Mouse (Mus musculus) left cerebral cortex, adult 8-10 months (tissue): Measurements from ENCODE around the gene Pecam1. TPM values are rescaled to one million over a fixed set of nuclear protein-coding genes. Genes with fewer than 3 reads are reported as not detected.
"Not testable (repeated sequence)": the region's sequence is repeated elsewhere in the genome, so short reads cannot be mapped to it uniquely, and the experiment has no call there.

Source experiments
- DNase-seq, 2 experiments: peaks; one replicate each; pipeline ENCODE4 v3.0.0; 2022; ENCODE audit warnings: low spot score in 2 of 2
- total RNA-seq, 4 experiments: library from RNA; stranded (reverse); gene quantifications; 2 replicates each; pipeline ENCODE4 v1.2.4; 2022

The Pecam1 gene
- total RNA-seq = 10 to 100 TPM; 17.3 to 20.2 (median 17.7) TPM

DNA sequence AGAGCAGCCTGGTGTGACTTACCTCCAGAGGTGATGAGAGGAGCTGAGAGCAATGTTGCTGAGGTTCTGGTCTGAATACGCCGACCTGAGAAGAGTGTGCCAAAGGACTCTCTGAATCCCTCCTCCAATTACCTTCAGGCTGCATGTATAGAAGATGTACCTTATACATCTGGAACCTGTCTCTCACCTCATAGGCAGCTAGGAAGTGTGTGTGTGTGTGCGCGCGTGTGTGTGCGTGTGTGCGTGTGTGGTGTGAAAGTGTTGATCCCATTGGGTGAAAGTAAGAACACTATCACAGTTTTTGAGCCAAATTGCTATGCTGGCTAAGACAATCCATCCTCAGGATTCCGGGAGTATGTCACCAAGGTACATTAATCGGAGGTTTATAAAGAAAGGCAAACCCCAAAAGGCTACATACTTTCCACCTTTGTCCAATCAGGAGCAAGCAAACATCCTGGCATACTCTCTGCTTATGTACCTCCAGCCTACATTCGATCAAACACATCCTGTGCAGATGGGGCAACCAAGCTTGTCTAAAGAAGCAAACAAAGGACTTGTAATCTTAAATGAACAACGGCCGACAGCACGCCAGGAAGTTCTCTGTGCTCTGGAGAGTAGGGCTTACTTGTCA, at the start of gene Pecam1:
TSS of gene Pecam1 (minus strand) at position 508 of the 631 bp plus-strand sequence.
- DNase-seq = no peak

DNA sequence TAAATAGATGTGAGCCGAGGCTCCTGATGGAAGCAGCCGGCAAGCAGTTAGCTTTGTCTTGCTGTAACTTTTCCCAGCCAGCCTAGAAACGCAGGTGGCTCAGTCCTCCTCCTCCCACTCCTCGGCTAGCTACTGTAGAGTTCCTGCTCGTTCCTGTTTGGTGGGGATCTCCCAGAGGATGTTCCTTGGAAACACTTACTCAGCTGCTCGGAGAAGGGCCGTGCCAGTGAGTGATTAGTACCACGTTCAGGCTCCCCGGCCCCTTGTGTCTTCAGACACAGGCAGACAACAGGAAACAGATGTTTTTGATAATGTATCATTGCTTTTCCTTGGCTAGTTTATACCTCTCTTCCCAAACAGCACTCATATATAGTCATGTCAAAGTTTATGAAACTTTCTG, 45.3 kb upstream of the Pecam1 start:
- no peak for DNase-seq

DNA sequence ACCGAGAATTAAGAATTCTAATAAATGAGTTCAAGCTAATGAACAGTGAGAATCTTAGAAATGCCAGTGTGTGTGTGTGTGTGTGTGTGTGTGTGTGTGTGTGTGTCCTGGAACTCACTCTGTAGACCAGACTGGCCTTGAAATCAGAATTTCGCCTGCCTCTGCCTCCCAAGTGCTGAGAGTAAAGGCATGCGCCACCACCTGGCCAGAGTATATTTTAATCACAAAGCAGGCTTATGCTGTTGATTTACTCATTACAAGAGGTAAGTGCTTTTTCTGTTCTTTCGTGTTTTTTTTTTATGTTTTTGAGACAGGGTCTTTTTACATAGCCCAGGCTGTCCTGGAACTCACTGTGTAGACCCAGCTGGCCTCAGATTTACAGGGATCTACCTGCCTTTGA, 43.4 kb upstream of the Pecam1 start:
- DNase-seq = no peak

DNA sequence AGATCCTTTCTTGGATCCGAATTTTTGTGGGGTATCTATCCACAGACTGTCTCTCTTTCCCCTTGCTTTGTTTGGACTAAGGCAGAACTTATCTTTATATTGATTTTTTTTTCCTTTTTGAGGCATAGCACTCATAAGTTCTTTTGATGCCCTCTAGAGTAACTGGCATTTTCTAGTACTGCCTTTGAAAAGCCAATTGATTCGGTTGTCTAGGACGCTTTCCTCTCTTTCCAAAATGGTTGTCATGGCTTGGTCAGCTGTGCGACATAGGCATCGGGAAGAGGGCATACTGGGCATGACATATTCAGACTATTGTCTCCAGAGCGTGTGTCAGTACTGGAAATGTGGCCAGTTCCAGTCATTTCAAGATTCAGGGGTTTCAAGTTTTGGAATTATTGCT, 39.2 kb upstream of the Pecam1 start:
- no peak for DNase-seq

DNA sequence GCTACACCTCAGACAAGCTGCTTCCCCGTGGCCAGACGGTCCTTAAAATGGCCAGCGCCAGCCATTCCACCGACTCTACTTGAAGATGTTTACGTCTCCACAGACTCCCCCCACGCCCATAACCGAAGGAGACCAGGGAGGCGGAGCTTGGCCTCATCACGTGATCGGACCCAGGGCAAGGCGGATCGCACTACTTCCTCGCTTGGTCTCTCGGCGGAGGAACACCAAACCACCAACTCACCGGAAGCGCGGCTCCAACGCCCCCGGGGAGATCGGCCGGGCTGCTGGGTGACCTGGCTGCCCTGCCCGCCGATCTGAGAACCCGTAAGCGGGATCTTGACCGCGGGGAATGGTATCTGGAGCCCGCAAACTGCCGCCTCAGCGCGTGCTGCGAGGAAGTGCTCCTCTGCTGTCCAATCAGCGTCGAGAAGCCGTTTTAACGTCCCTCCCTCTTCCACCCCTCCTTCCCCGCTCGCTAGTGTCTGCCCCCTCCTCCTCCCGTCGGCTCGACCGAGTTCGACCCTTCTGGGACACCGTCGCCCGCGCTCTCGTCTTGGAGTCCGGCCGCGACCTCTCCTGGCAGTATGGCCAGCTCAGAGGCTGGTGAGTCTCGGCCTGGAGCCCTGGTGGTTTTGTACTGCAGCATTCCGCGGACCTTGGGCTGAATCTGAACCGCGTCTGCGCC, 38.5 kb upstream of the Pecam1 start, which contains the start of the genes Ddx5 and Cep95:
TSS of gene Ddx5 (minus strand) at position 411 of the 685 bp plus-strand sequence.
TSS of gene Cep95 (plus strand) at position 478 of the 685 bp plus-strand sequence.
- peak in 1 of 2 experiments; percentile 98 for DNase-seq

DNA sequence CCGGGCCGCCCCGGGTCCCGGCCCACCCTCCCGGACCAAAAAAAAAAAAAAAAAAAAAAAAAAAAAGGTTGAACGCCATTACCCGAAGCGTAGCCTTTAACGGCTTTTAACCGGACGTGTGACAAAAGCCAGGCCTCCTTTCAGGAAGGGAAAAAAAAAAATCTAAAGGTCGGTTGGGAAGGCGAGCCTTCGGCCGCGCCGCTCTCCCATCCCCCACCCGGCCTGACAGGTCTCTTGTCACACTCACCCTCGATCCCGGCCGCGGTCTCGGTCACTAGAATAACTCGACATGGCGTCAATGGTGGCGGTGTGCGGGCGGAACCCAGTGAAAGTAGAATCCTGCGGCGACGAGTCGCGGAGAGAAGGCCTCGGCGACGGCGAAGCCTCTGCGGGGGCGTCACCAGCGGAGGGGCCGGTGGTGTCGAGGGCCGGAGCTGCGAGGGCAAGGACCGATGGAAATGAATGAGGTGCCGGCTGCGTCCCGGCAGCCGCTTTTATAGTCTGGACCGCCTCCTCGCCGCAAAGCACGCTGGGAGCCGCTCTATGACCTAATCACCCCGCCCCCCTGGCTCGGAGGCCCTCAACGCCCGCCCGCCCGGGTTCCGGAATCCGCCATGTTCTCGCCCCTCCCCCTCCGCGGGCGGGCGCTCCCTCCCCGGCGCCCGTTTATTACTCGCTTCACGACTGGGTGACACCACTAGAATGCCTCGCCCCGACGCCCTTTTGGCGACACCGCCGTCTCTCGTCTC, 37.8 kb upstream of the Pecam1 start:
- DNase-seq = peak; percentile 95 to 99

DNA sequence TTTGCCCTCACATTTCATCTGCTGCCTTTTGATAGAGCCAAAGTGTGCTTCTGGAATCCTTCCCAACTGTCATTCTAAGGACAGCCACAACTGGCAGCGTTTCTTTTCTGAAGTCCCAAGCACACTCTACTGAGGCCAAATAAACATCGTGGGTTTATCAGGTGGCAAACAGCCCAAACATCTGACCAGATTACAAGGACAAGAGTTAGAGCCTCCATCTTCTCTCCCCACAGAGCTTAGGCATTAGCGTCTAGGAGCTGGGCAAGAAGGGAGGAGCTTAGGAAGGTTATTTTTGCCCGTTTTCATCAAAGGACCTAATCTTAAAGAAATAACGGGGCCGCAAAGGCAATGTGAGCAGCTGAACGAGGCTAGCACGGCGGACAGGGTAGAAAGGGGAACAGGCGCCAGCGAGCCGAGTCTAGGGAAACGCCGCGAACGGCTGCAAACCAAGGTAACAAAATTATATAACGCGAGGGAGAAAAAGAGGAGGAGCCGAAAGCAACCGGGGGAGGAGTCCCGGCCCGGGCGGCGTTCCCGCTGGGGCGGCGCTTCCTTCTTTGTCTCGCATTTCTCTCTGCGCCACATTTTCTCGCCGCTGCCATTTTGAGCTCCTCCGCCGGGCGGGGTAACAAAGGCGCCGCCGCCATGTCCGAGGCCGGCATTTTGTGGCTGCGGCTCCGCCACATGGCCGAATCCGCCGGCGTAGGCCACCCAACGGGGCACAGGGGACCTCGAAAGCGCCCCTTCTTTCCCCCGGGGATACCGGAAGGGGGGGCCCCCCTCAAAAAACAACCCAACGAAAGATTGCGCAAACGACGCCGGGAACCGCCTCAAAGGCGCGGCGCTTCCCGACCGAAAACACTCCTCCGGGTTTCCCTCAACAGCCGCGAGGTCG, 37.0 kb upstream of the Pecam1 start:
- DNase-seq = peak; percentile 75 to 84

DNA sequence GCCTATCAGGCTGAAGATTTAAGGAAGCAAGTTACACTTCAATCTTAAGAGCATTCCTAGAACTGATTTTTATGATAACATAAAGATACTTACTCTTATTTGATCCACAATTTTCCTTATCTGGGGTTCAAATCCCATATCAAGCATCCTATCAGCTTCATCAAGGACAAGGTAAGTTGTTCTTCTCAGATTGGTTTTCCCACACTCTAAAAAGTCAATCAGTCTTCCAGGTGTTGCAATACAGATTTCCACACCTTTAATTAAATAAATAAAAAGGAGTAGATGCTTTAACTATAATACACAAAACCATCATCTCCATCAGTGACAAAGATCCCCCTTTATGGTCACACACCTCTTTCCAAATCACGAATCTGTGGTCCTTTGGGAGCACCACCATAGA, 34.6 kb upstream of the Pecam1 start:
- DNase-seq = no peak

DNA sequence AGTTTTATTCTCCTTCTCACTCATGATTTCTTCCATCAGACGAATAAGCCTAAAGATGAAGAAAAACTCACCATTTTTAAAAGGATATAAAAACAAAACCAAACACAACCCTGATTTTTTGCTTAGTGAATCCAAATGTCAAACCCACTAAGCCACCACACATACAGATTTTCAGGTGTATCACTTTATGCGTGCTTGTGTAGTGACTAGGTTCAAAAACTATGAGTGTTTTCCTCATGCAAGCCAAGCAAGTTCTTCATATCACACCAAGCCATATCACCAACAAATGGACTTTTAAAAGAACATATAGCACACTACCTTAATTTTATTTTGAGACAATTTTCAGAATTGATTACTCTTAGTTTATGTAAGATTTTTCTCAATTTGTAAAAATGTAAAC, 34.0 kb upstream of the Pecam1 start:
- no peak for DNase-seq

DNA sequence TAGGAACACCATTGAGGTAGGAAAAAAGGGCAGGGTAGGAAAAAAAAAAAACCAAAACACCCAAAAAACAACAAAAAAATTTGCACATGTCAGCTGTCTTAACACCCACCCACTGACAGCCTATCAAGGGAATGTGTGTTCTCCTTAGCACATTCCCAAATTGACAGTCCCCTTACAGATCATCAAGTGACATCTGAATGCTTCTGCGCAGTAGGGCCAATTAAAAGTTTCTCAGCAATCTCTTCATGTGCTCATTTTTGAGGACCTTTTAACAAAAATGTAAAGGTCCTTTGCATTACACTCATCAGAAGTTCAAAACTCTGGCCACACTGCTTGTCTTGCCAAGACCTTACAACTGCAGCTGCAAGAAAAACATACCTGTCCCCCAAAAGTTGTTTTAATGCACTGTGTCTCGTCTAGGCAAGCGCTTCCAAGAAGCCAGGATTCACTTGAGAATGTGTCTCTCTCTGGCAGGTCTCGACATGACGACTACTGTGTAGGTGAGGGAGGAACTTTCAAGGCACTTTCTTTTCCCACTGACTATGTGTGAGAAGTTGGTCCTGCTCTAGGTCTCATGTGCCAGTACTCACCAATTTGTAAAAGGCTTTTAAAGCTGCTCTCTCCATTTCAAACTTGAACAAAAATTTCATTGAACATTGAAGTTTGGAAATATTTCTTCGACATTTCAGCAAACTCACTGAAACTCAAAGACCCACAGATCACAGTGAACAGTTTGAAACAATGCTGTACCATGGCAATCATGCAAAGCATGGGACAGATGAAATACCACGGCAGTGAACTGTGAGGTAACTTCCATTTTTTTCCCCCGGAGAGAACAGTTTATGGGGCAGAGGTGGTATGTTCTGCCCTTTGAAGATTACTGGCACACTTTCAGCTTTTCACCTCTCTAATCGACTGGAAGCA, 32.7 kb upstream of the Pecam1 start:
- no peak for DNase-seq

DNA sequence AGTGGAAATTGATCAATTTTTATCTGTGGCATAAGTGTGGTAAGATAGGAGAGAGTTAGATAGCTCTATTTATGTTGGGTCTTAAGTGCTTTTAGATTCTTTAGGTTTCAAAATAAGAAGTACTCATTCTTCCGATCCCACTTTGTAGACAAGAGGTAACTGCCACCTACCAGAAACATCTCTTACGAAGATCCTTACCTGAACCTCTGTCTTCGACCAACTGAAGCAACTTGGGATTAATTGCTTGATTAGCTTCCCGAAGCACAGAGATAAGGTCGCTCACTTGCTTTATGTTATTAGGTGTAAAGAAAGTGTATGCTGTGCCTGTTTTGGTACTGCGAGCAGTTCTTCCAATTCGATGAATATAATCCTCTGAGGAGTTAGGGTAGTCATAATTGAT, 31.8 kb upstream of the Pecam1 start:
- DNase-seq = not testable (repeated sequence)

DNA sequence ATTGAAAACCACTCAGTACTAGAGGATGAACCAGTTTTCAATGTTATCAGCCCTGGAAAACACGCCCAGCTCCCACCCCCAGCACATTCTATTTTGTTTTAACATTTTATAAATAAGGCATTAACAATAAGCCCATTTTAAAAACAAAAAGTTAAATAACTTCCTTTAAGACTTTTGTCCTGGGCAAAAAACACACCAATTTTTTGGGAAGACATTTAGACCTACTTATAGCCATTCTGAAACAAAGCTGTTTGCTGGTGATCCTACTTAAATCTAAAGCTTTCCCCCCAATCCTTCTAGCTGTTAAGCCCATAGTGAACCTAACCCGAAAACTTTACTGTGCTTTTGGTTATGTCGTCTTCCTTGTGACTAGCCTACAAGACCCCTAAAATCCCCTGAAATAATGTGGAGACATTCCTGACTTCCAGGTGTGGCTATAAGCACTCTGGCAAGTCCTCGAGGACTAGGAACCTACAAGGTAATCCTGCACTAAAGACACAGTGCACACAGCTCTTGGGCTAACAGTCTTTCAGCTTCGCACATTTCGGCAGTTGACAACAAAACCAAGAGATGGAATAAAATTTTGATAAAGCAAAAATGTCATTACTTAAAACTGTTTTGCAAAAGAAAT, 30.3 kb upstream of the Pecam1 start:
- no peak for DNase-seq

DNA sequence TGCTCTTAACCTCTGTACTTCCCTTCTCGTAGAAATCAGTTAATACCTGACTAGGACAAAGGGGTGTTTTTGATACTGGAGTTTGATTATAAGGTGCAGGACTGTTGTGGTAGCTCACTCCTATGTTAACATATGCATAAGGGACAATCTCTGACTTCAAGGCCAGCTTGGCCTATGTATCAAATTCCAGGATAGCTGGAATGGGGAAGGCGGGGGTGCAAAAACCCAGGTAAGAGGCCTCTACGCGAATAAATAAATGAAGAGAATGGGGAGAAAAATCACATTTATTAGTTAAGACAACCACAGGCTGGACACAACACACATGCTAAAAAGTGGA, 29.6 kb upstream of the Pecam1 start:
- DNase-seq = no peak

DNA sequence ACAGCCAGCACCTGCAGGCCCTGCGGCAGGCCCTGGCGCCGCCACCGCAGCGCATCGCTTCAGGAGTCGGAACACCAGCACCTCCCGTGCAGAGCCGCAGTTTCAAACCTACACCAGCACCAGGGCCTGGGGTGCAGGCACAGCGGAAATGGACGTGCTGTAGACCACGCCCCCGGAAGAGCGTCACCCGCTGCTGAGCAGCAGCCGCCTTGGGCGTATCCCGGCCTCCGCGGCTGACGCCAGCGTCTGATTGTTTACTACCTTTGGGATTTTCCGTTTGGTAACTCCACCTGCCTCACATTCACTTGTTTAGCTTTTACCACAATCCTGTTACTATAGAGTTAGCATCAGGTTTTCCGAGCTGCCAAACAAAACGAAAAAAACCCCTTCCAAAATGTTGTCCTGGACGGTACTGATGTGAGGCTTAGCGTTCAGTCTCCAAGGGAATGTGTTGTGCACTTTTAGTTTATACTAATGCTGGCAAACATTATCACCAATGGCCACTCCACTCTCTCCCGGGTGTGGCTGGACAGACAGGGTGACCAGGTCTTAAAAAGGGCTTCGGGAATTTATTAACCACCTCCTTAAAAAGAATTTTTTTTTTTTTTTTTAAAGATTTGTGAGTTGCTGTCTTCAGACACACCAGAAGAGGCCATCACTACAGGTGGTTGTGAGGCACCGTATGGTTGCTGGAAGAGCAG, 29.1 kb upstream of the Pecam1 start, which contains the start of gene Polg2:
TSS of gene Polg2 (minus strand) at position 150 of the 701 bp plus-strand sequence.
- peak; percentile 89 to 92 for DNase-seq

DNA sequence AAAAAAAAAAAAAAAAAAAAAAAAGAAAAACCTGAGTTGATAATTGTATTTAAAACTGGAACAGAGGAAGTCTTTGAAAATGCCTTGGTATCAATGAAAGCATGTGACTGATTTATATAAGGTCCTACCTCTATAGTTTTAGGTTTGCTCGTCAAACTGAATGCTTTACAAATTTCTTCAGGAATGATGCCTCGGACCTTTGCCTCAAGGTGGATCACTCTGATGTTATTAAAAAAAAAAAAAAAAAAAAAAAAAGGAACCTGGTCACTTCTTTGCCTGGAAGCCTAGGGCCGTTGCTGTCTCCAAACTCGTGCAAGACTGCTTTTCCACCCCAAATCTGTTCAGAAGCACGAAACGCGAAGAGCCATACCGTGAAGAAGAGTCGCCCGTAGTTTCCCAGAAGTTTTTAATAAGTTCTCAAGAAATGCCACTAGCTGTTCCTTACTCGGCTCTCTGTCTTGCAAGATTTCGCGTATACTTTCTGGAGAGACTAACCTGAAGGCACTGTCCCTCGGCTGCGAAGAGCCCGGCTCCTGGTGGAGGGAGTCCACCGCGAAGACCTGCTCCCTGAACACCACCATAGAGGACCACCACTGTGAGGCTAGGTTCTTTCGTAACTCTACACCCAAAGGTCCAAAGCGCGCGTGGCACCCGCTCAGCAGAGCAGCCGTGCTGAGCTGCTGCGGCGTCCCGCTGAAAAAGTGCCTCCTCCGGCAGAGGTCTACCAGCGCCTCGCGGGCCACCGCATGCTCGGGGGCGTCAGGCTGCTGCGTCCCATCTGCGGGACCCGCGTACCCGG, 28.4 kb upstream of the Pecam1 start:
- no peak for DNase-seq

DNA sequence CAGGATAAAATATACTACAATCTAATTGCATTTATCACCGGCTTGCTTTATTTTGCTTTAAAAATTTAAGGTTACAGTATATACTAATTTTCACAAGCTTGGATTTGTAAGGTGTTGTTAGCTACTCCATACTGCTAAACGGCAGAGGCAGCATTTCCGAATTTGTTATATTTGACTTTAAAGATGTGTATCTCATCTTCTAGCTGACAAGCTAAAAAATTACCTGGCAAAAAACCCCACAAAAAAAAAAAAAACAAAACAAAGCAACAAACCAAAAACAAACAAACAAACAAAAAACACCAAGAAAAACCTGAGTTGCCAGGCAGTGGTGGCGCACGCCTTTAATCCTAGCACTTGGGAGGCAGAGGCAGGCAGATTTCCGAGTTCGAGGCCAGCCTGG, 27.7 kb upstream of the Pecam1 start:
- DNase-seq = no peak

DNA sequence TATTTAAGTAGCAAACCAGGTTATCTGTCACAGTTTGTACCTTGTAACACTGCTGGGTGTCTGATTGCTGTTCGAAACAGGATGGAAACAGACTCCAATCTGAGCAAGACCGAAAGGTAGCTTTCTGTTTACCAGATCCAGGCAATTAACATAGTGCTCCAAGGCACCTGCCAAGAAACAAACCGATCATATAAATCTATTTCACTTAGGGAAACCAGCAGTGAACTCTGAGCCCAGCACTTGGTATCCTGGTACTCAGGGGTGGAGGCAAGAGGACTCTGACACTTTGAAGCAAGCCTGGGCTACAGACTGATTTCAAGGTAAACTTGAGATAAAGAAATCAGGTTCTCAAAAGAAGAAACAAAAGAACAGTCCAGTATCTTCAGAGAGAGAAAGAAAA, 27.0 kb upstream of the Pecam1 start:
- DNase-seq = no peak

DNA sequence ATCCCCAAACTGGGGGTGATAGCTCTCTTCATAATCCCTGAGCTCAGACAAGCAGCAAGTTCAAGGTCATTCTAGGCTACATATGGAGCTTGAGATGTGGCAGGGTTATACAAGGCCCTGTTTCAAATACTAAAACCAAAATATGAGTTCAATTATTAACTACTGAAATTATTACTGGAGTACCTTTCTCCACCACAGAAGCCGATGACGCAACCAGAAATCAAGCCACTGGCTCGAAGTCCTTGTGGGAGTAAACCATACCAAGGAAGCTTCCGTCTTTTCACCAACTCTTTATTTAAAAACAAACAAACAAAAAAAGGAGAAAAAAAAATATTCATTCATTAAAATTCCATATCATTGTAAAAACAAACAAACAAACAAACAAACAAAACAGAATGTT, 26.5 kb upstream of the Pecam1 start:
- DNase-seq = no peak
